Mouse (Mus musculus) forebrain, embryonic 13.5 days (tissue): Measurements from ENCODE around the gene Homer3. TPM values are rescaled to one million over a fixed set of nuclear protein-coding genes. Genes with fewer than 3 reads are reported as not detected.

Experiments used
- ATAC-seq: fragments of 200-750 bp; cut with Nextera tagmentation; 2 replicates; pipeline ENCODE4 v1.8.0; 2017
- H3K27ac ChIP-seq: fragments of 300-500 bp; sonication (generic); 2 replicates; pipeline ENCODE4 v1.5.1; 2015; ENCODE audit warnings: inconsistent platforms, mild to moderate bottlenecking, moderate library complexity
- H3K27me3 ChIP-seq: fragments of 300-500 bp; sonication (generic); 2 replicates; pipeline ENCODE4 v1.6.1; 2015; ENCODE audit warnings: mild to moderate bottlenecking, inconsistent platforms
- H3K36me3 ChIP-seq: fragments of 300-500 bp; sonication (generic); 2 replicates; pipeline ENCODE4 v1.6.1; 2015; ENCODE audit warnings: mild to moderate bottlenecking, inconsistent platforms; ENCODE audit not compliant: poor library complexity, severe bottlenecking
- H3K4me1 ChIP-seq: fragments of 300-500 bp; sonication (generic); 2 replicates; pipeline ENCODE4 v1.6.1; 2015; ENCODE audit warnings: inconsistent platforms
- H3K4me2 ChIP-seq: fragments of 300-500 bp; sonication (generic); 2 replicates; pipeline ENCODE4 v1.6.1; 2015; ENCODE audit warnings: inconsistent platforms, mild to moderate bottlenecking, moderate library complexity
- H3K4me3 ChIP-seq: fragments of 300-500 bp; sonication (generic); 2 replicates; pipeline ENCODE4 v1.5.1; 2015; ENCODE audit warnings: mild to moderate bottlenecking, inconsistent platforms
- H3K9ac ChIP-seq: fragments of 300-500 bp; sonication (generic); 2 replicates; pipeline ENCODE4 v1.6.1; 2015; ENCODE audit warnings: mild to moderate bottlenecking, inconsistent platforms
- H3K9me3 ChIP-seq: fragments of 300-500 bp; sonication (generic); replicated peaks from 2 replicates; pipeline ENCODE4 v1.6.1; 2016; ENCODE audit warnings: inconsistent platforms
- WGBS: fragments of 180-500 bp; shearing (Covaris S2); methylation state at CpG from one replicate; pipeline ENCODE4 v1.1.7; 2015; 5-methylcytosine and 5-hydroxymethylcytosine counted together
- polyA plus RNA-seq: library from polyadenylated mRNA; unstranded; fragments of >200 nt; fragmentation: Nextera tagmentation; extraction: Ambion mirVana; gene quantifications from 2 replicates; pipeline ENCODE4 v1.2.1, GENCODE M21; 2015

Homer3 gene
- polyA plus RNA-seq, 1 experiment from 2014 or later: 65.0 TPM

GRCm38 (mm10) chr8:70267674-70268073 is 15.0 kb upstream of the Homer3 start:
- no peak for ATAC-seq
- H3K36me3 ChIP-seq: peaks cover 43% of the 10 kb centered on the region
- no peak overlapping the region for H3K27ac ChIP-seq
- H3K4me1 ChIP-seq: 0 out of 2 replicates have a peak, but pooled peaks cover 5% of the 10 kb centered on the region
- no peak overlapping the region for H3K9ac ChIP-seq
- H3K4me3 ChIP-seq: no peak overlapping the region
- WGBS: 94% methylated on average over 3 of the region's 3 CpGs
- H3K4me2 ChIP-seq: no peak overlapping the region
- H3K9me3 ChIP-seq: no peaks in the 10 kb centered on the region
- no peaks in the 10 kb centered on the region for H3K27me3 ChIP-seq

GRCm38 (mm10) chr8:70268311-70268710 is 14.3 kb upstream of the Homer3 start:
- H3K27ac ChIP-seq: 0 out of 2 replicates have a peak overlapping the region, but pooled peaks have one; percentile 36

DNA sequence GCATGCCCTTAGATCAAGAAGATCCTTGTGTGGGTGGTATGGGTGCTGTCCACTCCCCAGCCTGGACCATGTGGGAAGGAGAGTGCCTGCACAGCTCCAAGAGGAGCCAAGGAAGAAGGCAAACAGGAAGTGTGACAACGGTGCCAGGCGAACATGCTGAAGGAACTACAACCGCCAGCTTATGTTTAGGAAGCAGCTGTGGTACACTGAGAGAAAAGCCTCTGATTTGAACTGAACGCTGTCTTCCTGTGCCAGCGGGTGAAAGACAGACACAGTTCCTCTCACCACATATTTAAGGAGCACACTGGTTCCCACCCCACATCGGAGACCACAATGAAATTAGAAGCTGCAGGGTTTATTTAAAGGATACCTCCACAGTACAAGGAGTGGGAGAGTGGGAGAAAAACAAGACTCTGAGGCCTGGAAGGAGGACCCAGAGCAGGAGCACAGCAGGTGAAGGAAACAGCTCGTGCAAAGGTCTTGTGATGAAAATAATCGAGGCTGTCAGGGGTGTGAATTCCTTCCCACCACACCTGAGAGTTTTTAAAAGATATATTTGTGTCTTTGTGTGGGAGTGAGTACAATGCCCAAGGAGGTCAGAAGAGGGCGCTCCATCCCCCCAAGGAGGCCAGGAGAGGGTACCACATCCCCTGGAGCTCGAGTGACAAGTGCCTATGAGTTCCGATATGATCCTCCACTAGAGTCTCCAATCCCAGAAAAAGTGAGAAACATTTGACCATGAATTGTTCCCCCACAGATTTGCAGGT is 13.6 kb upstream of the Homer3 start:
- 63% methylated on average over 11 of the region's 11 CpGs for WGBS

More at GRCm38 (mm10) chr8:70268311-70268710, 14.3 kb upstream of the Homer3 start:
- H3K36me3 ChIP-seq: peaks cover 37% of the 10 kb centered on the region
- 0 out of 2 replicates have a peak, but pooled peaks cover 5% of the 10 kb centered on the region for H3K4me1 ChIP-seq
- no peak overlapping the region for H3K4me2 ChIP-seq
- H3K27me3 ChIP-seq: no peaks in the 10 kb centered on the region
- WGBS: 26% methylated on average over 5 of the region's 5 CpGs
- no peak overlapping the region for H3K9ac ChIP-seq
- ATAC-seq: no peak
- H3K4me3 ChIP-seq: no peak overlapping the region
- H3K9me3 ChIP-seq: no peaks in the 10 kb centered on the region

DNA sequence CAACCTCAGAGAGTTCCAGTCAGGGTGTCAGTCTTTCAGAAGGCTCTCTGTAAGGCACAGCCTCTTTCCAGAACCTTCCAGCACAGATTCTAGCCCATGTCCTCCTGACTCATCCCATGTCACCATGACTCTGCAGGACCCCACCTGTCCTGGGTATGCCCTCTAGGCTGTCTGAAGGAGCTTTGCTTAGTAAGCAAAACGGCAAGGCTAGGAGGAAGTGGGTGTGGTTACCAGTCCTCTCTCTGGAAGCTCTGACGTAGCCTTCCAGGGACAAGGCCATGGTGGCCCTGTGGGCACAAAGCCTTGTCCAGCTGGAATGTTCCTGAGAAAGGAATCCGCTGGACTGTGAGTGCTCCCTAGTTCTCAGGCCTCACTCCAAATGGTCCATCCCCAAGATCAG is 9.7 kb upstream of the Homer3 start:
- H3K9ac ChIP-seq: no peak overlapping the region
- H3K27me3 ChIP-seq: no peaks in the 10 kb centered on the region
- H3K4me2 ChIP-seq: no peak overlapping the region
- no peaks in the 10 kb centered on the region for H3K36me3 ChIP-seq
- ATAC-seq: no peak
- 0 out of 2 replicates have a peak, but pooled peaks cover 5% of the 10 kb centered on the region for H3K4me1 ChIP-seq
- no peak overlapping the region for H3K27ac ChIP-seq
- H3K9me3 ChIP-seq: no peaks in the 10 kb centered on the region
- 71% methylated on average over 3 of the region's 3 CpGs for WGBS
- H3K4me3 ChIP-seq: no peak overlapping the region

More for the DNA sequence above, 13.6 kb upstream of the Homer3 start:
- ATAC-seq: no peak
- Histone ChIP-seq H3K36me3 (peaks cover 30% of the 10 kb centered on the region), H3K27me3 (no peaks in the 10 kb centered on the region), H3K9me3 (no peaks in the 10 kb centered on the region), H3K4me2 (no peak overlapping the region), H3K4me3 (no peak overlapping the region), H3K9ac (no peak overlapping the region), H3K4me1 (0 out of 2 replicates have a peak, but pooled peaks cover 5% of the 10 kb centered on the region), H3K27ac (0 out of 2 replicates have a peak overlapping the region, but pooled peaks have one; percentile 36)

DNA sequence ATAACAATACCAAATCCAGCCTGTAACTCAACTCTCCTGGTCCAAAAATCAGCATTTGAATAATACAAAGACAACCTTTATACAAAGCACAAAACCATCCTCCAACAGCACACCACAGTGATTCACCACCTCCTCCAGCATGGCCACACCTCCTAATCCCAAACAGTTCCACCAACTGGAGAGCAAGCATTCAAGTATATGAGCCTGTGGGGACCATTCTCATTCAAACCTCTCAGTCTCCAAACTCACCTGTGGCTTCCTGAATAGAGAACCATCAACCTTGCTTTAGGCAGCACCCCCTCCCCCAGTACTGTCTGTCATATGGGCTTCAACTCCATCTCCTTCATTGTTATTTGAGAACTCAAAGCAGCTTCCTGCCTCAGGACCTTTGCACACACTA is 8.3 kb upstream of the Homer3 start:
- ATAC-seq: no peak
- Histone ChIP-seq H3K9ac (no peak overlapping the region), H3K9me3 (no peaks in the 10 kb centered on the region), H3K27me3 (no peaks in the 10 kb centered on the region), H3K27ac (no peak overlapping the region), H3K4me1 (no peaks in the 10 kb centered on the region), H3K4me2 (no peak overlapping the region), H3K36me3 (no peaks in the 10 kb centered on the region), H3K4me3 (no peak overlapping the region)

DNA sequence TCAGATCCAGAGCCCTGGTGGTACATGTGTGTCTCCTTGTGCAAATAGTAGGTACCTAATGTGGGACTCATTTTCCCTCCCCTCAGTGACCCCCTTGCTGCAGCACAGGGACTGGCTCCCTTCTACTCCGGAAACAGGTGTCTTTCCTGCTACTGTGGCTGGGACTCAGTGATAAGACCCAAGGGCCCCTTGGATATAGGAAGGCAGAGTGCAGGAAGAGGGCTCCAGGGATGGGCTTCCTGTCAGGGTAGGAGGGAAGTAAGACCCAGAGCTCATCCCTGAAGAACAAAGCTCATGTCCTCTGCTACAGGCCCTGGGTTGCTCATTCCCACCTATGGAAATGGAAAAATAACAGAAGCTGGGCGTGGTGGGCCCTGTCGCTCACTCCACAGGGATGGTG is 6.2 kb upstream of the Homer3 start:
- Histone ChIP-seq H3K9ac (no peak overlapping the region), H3K4me1 (no peaks in the 10 kb centered on the region), H3K36me3 (no peaks in the 10 kb centered on the region), H3K4me3 (no peak overlapping the region), H3K27me3 (no peaks in the 10 kb centered on the region), H3K4me2 (no peak overlapping the region), H3K27ac (0 out of 2 replicates have a peak overlapping the region, but pooled peaks have one; percentile 22), H3K9me3 (no peaks in the 10 kb centered on the region)
- WGBS: 84% methylated on average over 3 of the region's 3 CpGs
- ATAC-seq: no peak

DNA sequence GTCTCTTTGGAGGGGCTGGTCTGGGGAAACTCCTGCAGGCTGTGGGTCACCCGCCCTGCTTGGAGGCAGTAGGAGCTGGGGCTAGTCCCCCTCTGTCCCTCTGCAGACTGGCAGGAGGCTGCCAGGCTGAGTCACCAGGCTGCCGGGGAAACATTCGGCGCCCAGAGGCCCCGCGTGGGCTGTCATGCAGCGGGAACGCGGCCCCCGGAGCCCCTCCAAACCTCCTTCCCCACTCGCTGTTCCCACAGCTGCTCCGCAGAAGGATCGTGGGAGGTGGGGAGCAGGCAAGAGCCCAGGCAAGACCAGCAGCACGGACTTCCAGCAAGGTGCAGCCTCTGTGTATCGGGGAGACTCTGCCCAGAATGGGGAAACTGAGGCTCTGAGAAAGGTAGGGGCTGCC is 4.5 kb upstream of the Homer3 start:
- no peak for ATAC-seq
- H3K36me3 ChIP-seq: no peaks in the 10 kb centered on the region
- WGBS: 73% methylated on average over 15 of the region's 15 CpGs
- H3K27ac ChIP-seq: no peak overlapping the region
- H3K9me3 ChIP-seq: no peaks in the 10 kb centered on the region
- H3K9ac ChIP-seq: peak overlapping the region; percentile 37; the same call in 1 of the 2 replicates
- no peak overlapping the region for H3K4me2 ChIP-seq
- H3K4me1 ChIP-seq: peaks cover 6% of the 10 kb centered on the region
- no peaks in the 10 kb centered on the region for H3K27me3 ChIP-seq
- H3K4me3 ChIP-seq: no peak overlapping the region

DNA sequence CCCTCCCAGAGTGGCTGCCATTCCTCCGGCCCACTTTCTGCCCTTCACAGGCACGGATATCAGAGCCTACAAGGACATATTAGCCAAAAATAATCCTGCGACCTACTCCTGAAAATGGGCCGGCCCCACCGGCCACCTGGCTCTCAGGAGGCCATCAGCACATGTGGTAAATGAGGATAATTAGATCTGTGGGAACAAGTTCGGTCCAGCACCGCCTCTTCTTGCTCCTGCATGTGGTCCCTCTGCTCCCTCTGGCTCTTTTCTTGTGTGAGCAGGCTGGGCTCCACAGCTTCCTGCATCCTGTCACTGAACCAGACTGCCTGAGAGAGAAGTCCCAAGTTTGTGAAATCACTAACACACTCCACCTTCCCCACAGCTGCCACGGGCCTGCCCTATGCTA is 3.4 kb upstream of the Homer3 start:
- 69% methylated on average over 8 of the region's 8 CpGs for WGBS
- H3K27me3 ChIP-seq: no peaks in the 10 kb centered on the region
- H3K4me2 ChIP-seq: no peak overlapping the region
- no peak overlapping the region for H3K9ac ChIP-seq
- H3K9me3 ChIP-seq: no peaks in the 10 kb centered on the region
- no peak overlapping the region for H3K4me3 ChIP-seq
- peaks cover 14% of the 10 kb centered on the region for H3K4me1 ChIP-seq
- no peaks in the 10 kb centered on the region for H3K36me3 ChIP-seq
- no peak for ATAC-seq
- no peak overlapping the region for H3K27ac ChIP-seq

- Histone ChIP-seq H3K4me1 (peaks cover 19% of the 10 kb centered on the region), H3K27me3 (no peaks in the 10 kb centered on the region), H3K9me3 (no peaks in the 10 kb centered on the region), H3K4me2 (no peak overlapping the region), H3K9ac (no peak overlapping the region), H3K36me3 (peaks cover 14% of the 10 kb centered on the region), H3K27ac (no peak overlapping the region), H3K4me3 (no peak overlapping the region)
- 29% methylated on average over 3 of the region's 3 CpGs for WGBS
- no peak for ATAC-seq
Observed at GRCm38 (mm10) chr8:70281001-70281400, 1.6 kb upstream of the Homer3 start.

DNA sequence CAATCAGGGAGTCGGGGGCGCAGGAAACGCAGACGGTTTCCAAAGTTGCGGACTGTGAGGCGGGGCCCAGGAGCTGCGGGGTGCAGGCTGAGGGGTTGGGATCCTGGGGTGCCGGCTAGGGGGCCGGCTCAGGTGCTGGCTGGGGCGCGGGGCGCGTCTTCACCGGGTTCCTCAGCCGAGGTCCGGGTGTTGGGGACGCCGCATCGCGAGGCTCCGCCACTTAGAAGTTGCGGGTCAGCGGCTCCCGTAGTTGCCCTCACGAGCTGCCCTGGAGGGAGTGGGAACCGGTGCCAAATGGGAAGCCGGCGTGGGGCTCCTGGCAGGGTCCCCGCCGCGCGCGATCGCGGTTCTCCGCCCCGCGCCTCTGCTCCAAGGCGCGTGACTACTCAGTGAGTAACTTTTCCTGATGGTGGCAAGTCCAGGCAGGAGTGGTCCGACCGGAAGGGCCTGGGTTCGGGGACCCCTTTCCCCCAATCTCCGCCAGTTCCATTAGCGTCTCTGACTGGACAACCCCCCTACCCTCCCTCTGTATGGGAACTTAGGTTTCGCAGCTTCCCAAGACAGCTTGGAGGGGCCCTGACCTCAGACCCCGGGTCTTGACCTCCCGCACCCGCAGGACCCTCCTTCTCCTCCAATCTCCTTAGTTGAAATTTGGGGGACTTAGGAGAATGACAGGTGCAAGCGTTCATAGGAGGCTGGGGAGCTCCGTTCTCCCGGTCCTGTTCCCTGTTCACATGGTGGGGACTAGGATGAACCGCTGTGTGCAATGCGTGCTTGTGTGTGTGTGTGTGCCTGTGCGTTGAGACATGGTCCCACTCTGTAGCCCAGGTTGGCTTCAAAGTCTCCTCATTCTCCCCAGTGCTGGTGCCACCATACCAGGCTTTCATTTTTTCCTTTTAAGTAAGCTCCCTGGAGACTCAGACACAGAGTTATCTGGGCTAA is 780 bp downstream of the Homer3 start:
- Histone ChIP-seq H3K9me3 (peaks cover 6% of the 10 kb centered on the region), H3K36me3 (peaks cover 38% of the 10 kb centered on the region), H3K4me3 (peak overlapping the region; percentile 91), H3K4me2 (peak overlapping the region; percentile 91), H3K4me1 (peaks cover 19% of the 10 kb centered on the region), H3K27me3 (no peaks in the 10 kb centered on the region), H3K27ac (peak overlapping the region; percentile 62), H3K9ac (peak overlapping the region; percentile 96)
- 2% methylated on average over 52 of the region's 55 CpGs for WGBS
- ATAC-seq: peak; percentile 61

GRCm38 (mm10) chr8:70284421-70284820 is 1.8 kb downstream of the Homer3 start:
- peaks cover 6% of the 10 kb centered on the region for H3K9me3 ChIP-seq
- peak overlapping the region; percentile 91; the same call in 1 of the 2 replicates for H3K4me3 ChIP-seq
- H3K9ac ChIP-seq: no peak overlapping the region
- H3K27ac ChIP-seq: no peak overlapping the region
- WGBS: 81% methylated on average over 5 of the region's 5 CpGs
- ATAC-seq: no peak
- no peaks in the 10 kb centered on the region for H3K27me3 ChIP-seq
- H3K36me3 ChIP-seq: peaks cover 48% of the 10 kb centered on the region
- H3K4me2 ChIP-seq: peak overlapping the region; percentile 91
- H3K4me1 ChIP-seq: peaks cover 19% of the 10 kb centered on the region

DNA sequence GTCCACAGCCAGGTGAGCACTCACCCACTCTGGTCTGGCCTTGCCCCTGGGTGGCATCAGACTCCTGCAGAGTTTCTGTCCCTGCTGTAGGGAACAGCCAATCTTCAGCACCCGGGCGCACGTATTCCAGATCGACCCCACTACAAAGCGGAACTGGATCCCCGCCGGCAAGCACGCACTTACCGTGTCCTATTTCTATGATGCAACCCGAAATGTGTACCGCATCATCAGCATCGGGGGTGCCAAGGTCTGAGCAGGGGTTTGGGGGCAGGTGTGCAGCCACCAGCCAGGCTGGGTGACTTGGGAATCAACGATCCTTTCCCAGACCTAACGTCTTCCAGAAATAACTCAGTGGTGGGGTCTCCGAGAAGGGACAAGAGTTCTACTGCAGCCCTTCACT is 2.7 kb downstream of the Homer3 start:
- no peak for ATAC-seq
- Histone ChIP-seq H3K9me3 (peaks cover 6% of the 10 kb centered on the region), H3K4me1 (peaks cover 19% of the 10 kb centered on the region), H3K27ac (no peak overlapping the region), H3K4me2 (no peak overlapping the region), H3K36me3 (peaks cover 57% of the 10 kb centered on the region), H3K9ac (no peak overlapping the region), H3K27me3 (no peaks in the 10 kb centered on the region), H3K4me3 (no peak overlapping the region)
- WGBS: 96% methylated on average over 15 of the region's 15 CpGs
